Mouse (Mus musculus) cortical plate, adult 2 months (tissue): ENCODE measurements around the gene Mrpl57.

ENCODE experiments used
- CTCF ChIP-seq: fragments of 200-500 bp; IDR thresholded peaks from 2 replicates; pipeline ENCODE4 v1.5.1; 2011; ENCODE audit warnings: mild to moderate bottlenecking, control low read depth, low read length; ENCODE audit not compliant: insufficient read depth; ENCODE audit errors: extremely low read depth
- POLR2A ChIP-seq: fragments of 200-500 bp; IDR thresholded peaks from 2 replicates; pipeline ENCODE4 v1.6.1; 2011; ENCODE audit warnings: mild to moderate bottlenecking, low read length, control low read depth; ENCODE audit not compliant: insufficient read depth; ENCODE audit errors: extremely low read depth

- no peak for TF ChIP-seq CTCF
- TF ChIP-seq POLR2A, result no peak
Measured at GRCm38 (mm10) chr14:57858601-57859000, 32.6 kb downstream of the Mrpl57 start.
